ENCODE assay signal across 35 mouse cellular contexts in genomic region chr2:72132222-72132621, GRCm38 (mm10).
"Had no signal": no experiment of that assay in that cellular context is flagged by ENCODE, and none has a peak within 500 bp of the region (broad histone marks: within the 10 kb centered on the region; RNA-seq: fewer than 3 reads in every experiment).

No protein-coding gene starts in this region.

- ATAC-seq: hindbrain, embryonic 16.5 days; hindbrain, postnatal 0 days; inflammation-experienced regulatory T-cells, adult 6 months; intestine, embryonic 15.5 days; intestine, embryonic 16.5 days; intestine, postnatal 0 days had no signal

- H3K4me2 ChIP-seq: heart, embryonic 11.5 days; heart, embryonic 12.5 days; heart, embryonic 13.5 days; heart, embryonic 15.5 days; hindbrain, embryonic 12.5 days; hindbrain, embryonic 13.5 days; hindbrain, embryonic 14.5 days; hindbrain, embryonic 15.5 days; intestine, embryonic 15.5 days; kidney, embryonic 15.5 days had no signal

- DNase-seq: heart, postnatal 10 days; heart, postnatal 14 days; heart, postnatal 36 days; heart, postnatal 4 days; kidney, adult 11 months; kidney, adult 18-20 months; kidney, adult 2 months; kidney, adult 8-10 months; kidney, adult 9 months; kidney, postnatal 10 days; kidney, postnatal 14 days; kidney, postnatal 25 days; kidney, postnatal 36 days; kidney, postnatal 4 days; layer of hippocampus, adult 9-11 months; layer of hippocampus, postnatal 36 days had no signal

- H3K9ac ChIP-seq: heart, embryonic 12.5 days; heart, embryonic 13.5 days; heart, embryonic 15.5 days; hindbrain, embryonic 12.5 days; hindbrain, embryonic 13.5 days; hindbrain, embryonic 14.5 days; hindbrain, embryonic 15.5 days; intestine, embryonic 15.5 days; kidney, embryonic 15.5 days had no signal

- H3K27ac ChIP-seq: heart, embryonic 13.5 days; heart, embryonic 15.5 days; hindbrain, embryonic 10.5 days; hindbrain, embryonic 12.5 days; hindbrain, embryonic 13.5 days; hindbrain, embryonic 14.5 days; hindbrain, embryonic 15.5 days; hindbrain, postnatal 0 days; intestine, embryonic 15.5 days; kidney, embryonic 15.5 days; kidney, postnatal 0 days; layer of hippocampus, adult 2 months; left cerebral cortex, adult 2 months had no signal

- H3K4me3 ChIP-seq: heart, embryonic 12.5 days; heart, embryonic 13.5 days; heart, embryonic 15.5 days; hindbrain, embryonic 10.5 days; hindbrain, embryonic 12.5 days; hindbrain, embryonic 13.5 days; hindbrain, embryonic 15.5 days; intestine, embryonic 15.5 days; kidney, embryonic 15.5 days; layer of hippocampus, adult 2 months; left cerebral cortex, adult 2 months had no signal

- H3K36me3 ChIP-seq: heart, embryonic 12.5 days; heart, embryonic 13.5 days; heart, embryonic 15.5 days; hindbrain, embryonic 10.5 days; hindbrain, embryonic 12.5 days; hindbrain, embryonic 13.5 days; hindbrain, embryonic 15.5 days; intestine, embryonic 15.5 days; kidney, embryonic 15.5 days had no signal

- H3K27me3 ChIP-seq: heart, embryonic 12.5 days; heart, embryonic 13.5 days; heart, embryonic 15.5 days; hindbrain, embryonic 12.5 days; hindbrain, embryonic 13.5 days; hindbrain, embryonic 15.5 days; intestine, embryonic 15.5 days; kidney, embryonic 15.5 days had no signal

- H3K9me3 ChIP-seq: heart, embryonic 12.5 days; heart, embryonic 13.5 days; heart, embryonic 15.5 days; hindbrain, embryonic 10.5 days; hindbrain, embryonic 12.5 days; hindbrain, embryonic 13.5 days; hindbrain, embryonic 15.5 days; intestine, embryonic 15.5 days; kidney, embryonic 15.5 days had no signal

- H3K4me1 ChIP-seq: heart, embryonic 12.5 days; hindbrain, embryonic 15.5 days had no signal
